Mouse (Mus musculus) embryonic facial prominence, embryonic 14.5 days (tissue): Measurements from ENCODE around the gene Casq2. TPM values are rescaled to one million over a fixed set of nuclear protein-coding genes. Genes with fewer than 3 reads are reported as not detected.
A peak's percentile ranks its signal among the peaks of the same experiment; 100 is the strongest.

Experiments
- ATAC-seq: fragments of 200-750 bp; cut with Nextera tagmentation; 2 replicates; pipeline ENCODE4 v1.8.0; 2017; ENCODE audit warnings: low read depth, moderate number of reproducible peaks, moderate TSS enrichment
- DNase-seq: peaks from one replicate; pipeline ENCODE4 v3.0.0-alpha.2; 2015; ENCODE audit warnings: low spot score
- H3K27ac ChIP-seq: fragments of 300-500 bp; sonication (generic); replicated peaks from 2 replicates; pipeline ENCODE4 v1.5.1; 2014; ENCODE audit warnings: low read depth, mild to moderate bottlenecking, low read length, moderate library complexity
- H3K27me3 ChIP-seq: fragments of 300-500 bp; sonication (generic); replicated peaks from 2 replicates; pipeline ENCODE4 v1.6.1; 2014; ENCODE audit warnings: low read length; ENCODE audit not compliant: control insufficient read depth, insufficient read depth
- H3K36me3 ChIP-seq: fragments of 300-500 bp; sonication (generic); 2 replicates; pipeline ENCODE4 v1.6.1; 2014; ENCODE audit warnings: low read length, mixed read lengths; ENCODE audit not compliant: control insufficient read depth, insufficient read depth
- H3K4me1 ChIP-seq: fragments of 300-500 bp; sonication (generic); 2 replicates; pipeline ENCODE4 v1.6.1; 2014; ENCODE audit warnings: antibody characterized with exemption, low read length; ENCODE audit not compliant: control insufficient read depth, insufficient read depth
- H3K4me2 ChIP-seq: fragments of 300-500 bp; sonication (generic); 2 replicates; pipeline ENCODE4 v1.6.1; 2014; ENCODE audit warnings: low read depth, mild to moderate bottlenecking, low read length, moderate library complexity, mixed read lengths
- H3K4me3 ChIP-seq: fragments of 300-500 bp; sonication (generic); 2 replicates; pipeline ENCODE4 v1.5.1; 2014; ENCODE audit warnings: low read depth, mild to moderate bottlenecking, low read length
- H3K9ac ChIP-seq: fragments of 300-500 bp; sonication (generic); 2 replicates; pipeline ENCODE4 v1.6.1; 2014; ENCODE audit warnings: low read depth, mild to moderate bottlenecking, low read length, moderate library complexity, mixed read lengths
- H3K9me3 ChIP-seq: fragments of 300-500 bp; sonication (generic); 2 replicates; pipeline ENCODE4 v1.6.1; 2016; ENCODE audit warnings: low read length; ENCODE audit not compliant: control insufficient read depth
- WGBS: fragments of 180-500 bp; shearing (Covaris S2); extraction: QIAGEN DNeasy Blood & Tissue Kit; methylation state at CpG from one replicate; pipeline ENCODE4 v1.1.7; 2014; 5-methylcytosine and 5-hydroxymethylcytosine counted together
- polyA plus RNA-seq: library from polyadenylated mRNA; unstranded; fragments of >200 nt; fragmentation: Nextera tagmentation; extraction: Ambion mirVana; gene quantifications from 2 replicates; pipeline ENCODE4 v1.2.1, GENCODE M21; 2014

The Casq2 gene
- polyA plus RNA-seq, 1 experiment from 2014 or later, result 199 TPM

DNA sequence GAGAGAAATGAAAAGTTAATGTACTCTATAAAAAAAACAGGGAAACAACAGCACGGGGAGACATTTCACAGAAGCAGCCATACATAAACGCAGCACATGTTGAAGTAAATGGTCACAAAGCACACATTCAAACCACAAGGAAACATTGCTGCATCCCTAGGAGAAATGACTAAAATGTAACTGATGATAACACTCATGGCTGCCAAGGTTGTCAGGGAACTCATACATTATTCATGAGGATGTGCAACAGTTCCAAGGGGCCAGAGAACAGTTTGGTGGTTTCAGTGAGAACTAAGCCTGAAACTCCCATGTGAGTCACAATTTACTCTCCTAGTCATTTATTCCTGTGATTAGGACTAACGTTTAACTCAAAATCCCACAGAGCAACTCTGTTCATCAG lies 22.0 kb downstream of the Casq2 start:
- ATAC-seq, result no peak
- Histone ChIP-seq H3K27me3 (no peaks in the 10 kb centered on the region), H3K9me3 (no peaks in the 10 kb centered on the region), H3K27ac (no peak overlapping the region), H3K36me3 (no peaks in the 10 kb centered on the region), H3K4me2 (no peak overlapping the region), H3K4me3 (no peak overlapping the region), H3K9ac (no peak overlapping the region), H3K4me1 (no peaks in the 10 kb centered on the region)
- 65% methylated on average over 3 of the region's 3 CpGs for WGBS
- peak; percentile 22 for DNase-seq

DNA sequence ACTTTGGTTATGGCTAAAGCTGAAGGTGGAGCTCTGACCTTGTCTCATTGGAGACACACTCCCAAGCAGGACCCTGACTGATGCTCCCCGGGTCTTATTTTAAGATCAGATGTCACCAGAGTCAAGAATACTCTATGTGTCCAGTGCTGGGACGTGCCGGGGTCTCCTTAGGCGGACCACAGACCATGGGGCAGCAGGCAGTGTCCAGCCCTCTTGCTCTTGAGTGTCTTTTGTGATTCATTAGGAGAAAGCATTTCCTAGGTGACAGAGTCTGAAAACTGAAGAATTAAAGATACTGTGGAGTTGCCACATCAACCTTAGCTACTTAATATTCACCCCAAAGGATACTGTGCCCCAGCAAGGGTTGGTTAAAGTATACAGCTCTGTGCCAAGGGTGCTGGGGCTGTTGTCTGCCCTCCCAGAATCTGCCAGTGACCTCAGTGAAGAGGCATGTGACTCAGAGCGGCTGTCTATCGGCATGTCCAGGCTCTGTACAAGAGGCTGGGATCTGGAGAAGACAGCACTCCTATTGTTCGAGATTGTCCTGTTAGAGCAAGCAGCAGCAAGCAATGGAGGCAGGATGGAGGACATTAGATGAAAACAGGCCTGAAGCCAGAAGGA lies 25.9 kb downstream of the Casq2 start:
- Histone ChIP-seq H3K4me3 (no peak overlapping the region), H3K9me3 (no peaks in the 10 kb centered on the region), H3K9ac (no peak overlapping the region), H3K36me3 (no peaks in the 10 kb centered on the region), H3K27ac (no peak overlapping the region), H3K4me2 (no peak overlapping the region), H3K27me3 (no peaks in the 10 kb centered on the region), H3K4me1 (no peaks in the 10 kb centered on the region)
- DNase-seq, result no peak
- no peak for ATAC-seq
- WGBS, result 69% methylated on average over 7 of the region's 7 CpGs

DNA sequence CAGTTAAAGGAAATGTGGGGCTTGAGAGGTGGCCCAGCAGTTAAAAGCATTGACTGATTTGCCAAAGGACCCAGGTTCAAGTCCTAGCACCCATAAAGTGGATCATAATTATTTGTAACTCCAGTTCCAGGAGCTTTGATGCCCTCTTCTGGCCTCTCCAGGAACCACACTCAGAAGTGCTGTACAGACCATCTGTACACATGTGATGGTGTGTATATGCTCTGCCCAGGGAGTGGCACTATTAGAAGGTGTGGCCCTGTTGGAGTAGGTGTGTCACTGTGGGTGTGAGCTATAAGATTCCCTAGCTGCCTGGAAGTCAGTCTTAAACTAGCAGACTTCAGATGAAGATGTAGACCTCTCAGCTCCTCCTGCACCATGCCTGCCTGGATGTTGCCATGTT lies 34.7 kb downstream of the Casq2 start:
- H3K27ac ChIP-seq, result no peak overlapping the region
- DNase-seq, result no peak
- H3K4me2 ChIP-seq, result no peak overlapping the region
- H3K9me3 ChIP-seq, result no peaks in the 10 kb centered on the region
- no peak overlapping the region for H3K4me3 ChIP-seq
- ATAC-seq, result no peak
- H3K36me3 ChIP-seq, result no peaks in the 10 kb centered on the region
- H3K9ac ChIP-seq, result no peak overlapping the region
- H3K27me3 ChIP-seq, result no peaks in the 10 kb centered on the region
- H3K4me1 ChIP-seq, result no peaks in the 10 kb centered on the region

DNA sequence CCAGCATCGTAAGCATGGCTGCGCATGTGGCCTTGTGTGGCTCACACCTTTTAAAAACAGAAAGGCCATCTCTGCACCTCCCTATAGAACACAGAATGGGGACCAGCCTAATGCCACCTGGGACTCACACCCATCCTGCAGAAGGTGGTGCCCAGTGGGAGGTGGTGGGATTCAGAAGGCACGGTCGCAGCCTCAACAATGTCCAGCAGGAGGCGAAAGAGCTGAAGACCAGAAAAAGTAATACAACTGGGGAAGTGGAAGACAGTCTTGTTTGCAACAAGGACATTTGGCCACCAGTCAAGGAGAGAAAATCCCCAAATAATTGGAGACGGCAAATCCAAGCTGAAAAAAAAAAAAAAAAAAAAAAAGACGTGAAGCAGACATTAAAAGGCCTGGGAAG lies 35.8 kb downstream of the Casq2 start:
- H3K27ac ChIP-seq, result no peak overlapping the region
- no peak overlapping the region for H3K9ac ChIP-seq
- H3K36me3 ChIP-seq, result no peaks in the 10 kb centered on the region

DNA sequence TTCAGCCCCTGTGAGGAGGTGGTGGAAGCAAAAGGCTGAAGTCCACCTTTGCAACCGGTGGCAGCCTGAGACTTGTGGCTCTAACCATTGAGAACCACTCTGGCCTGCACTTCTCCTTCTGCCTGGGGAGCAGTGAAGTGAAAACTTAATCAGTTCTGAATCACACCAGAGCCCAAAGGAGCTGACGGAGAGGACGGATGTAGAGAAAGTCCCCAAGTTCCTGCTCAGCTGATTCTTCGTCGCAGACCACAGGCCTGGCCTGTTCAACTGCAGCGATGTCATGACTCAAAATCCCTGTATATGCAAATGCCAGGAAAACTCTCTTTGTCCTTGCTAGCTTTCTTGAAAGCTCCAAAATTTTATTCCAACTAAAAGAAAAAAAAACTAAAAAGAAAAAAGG lies 37.4 kb downstream of the Casq2 start:
- no peak for ATAC-seq
- Histone ChIP-seq H3K36me3 (no peaks in the 10 kb centered on the region), H3K27ac (no peak overlapping the region), H3K27me3 (no peaks in the 10 kb centered on the region), H3K9ac (no peak overlapping the region), H3K9me3 (no peaks in the 10 kb centered on the region), H3K4me1 (no peaks in the 10 kb centered on the region), H3K4me3 (no peak overlapping the region), H3K4me2 (no peak overlapping the region)
- no peak for DNase-seq
- WGBS, result 83% methylated on average over 6 of the region's 6 CpGs

More for the DNA sequence above, 35.8 kb downstream of the Casq2 start:
- no peak for DNase-seq
- H3K4me2 ChIP-seq, result no peak overlapping the region
- 80% methylated on average over 6 of the region's 7 CpGs for WGBS
- H3K4me1 ChIP-seq, result no peaks in the 10 kb centered on the region
- H3K9me3 ChIP-seq, result no peaks in the 10 kb centered on the region
- ATAC-seq, result no peak
- no peaks in the 10 kb centered on the region for H3K27me3 ChIP-seq
- H3K4me3 ChIP-seq, result no peak overlapping the region

DNA sequence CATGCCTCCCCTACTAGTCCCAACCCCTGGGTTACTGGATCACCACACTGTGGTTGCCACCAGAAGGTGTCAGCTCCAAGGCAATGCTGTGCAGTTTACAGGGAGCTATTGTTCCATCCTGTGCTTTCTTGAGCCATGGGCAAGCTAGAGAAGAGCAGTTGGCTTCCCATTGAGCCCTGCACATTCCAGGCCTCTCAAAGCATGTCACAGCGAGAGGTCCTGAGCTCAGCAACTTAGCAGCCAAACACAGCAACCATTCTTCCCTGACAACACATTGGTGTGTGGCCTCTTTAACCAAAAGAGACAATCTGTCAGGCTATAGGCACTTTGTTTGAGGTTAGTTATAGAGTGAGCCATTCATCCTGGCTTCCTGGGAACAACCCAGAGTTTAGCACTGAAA lies 39.3 kb downstream of the Casq2 start:
- Histone ChIP-seq H3K4me1 (no peaks in the 10 kb centered on the region), H3K9ac (no peak overlapping the region), H3K4me3 (no peak overlapping the region), H3K4me2 (no peak overlapping the region), H3K9me3 (no peaks in the 10 kb centered on the region), H3K27ac (no peak overlapping the region), H3K27me3 (no peaks in the 10 kb centered on the region), H3K36me3 (no peaks in the 10 kb centered on the region)
- ATAC-seq, result no peak
- WGBS, result 65% methylated on average over 1 of the region's 1 CpGs
- no peak for DNase-seq

DNA sequence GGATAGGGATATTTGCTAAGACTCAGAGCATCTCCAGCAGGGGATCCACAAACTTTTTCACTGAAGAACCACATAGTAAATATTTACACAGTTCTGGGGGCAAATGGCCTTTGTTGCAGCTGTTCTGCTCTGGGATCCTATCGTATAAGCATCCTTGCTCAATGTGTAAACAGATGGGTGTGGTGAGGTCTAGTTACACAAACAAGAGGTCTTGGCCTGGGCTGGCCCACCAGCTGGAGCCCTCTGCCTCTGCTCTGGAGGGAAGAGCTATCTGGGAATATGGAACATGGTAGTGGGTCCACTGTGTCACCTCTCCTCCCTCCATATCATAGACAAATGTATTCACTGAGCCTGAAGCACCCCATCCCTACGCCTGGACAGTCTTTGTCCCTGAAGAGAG lies 40.9 kb downstream of the Casq2 start:
- no peak overlapping the region for H3K9ac ChIP-seq
- H3K36me3 ChIP-seq, result no peaks in the 10 kb centered on the region
- ATAC-seq (no peak), DNase-seq (no peak)
- H3K4me3 ChIP-seq, result no peak overlapping the region
- H3K4me2 ChIP-seq, result no peak overlapping the region
- H3K4me1 ChIP-seq, result no peaks in the 10 kb centered on the region
- no peaks in the 10 kb centered on the region for H3K27me3 ChIP-seq
- H3K9me3 ChIP-seq, result no peaks in the 10 kb centered on the region
- 76% methylated on average over 2 of the region's 2 CpGs for WGBS
- no peak overlapping the region for H3K27ac ChIP-seq

DNA sequence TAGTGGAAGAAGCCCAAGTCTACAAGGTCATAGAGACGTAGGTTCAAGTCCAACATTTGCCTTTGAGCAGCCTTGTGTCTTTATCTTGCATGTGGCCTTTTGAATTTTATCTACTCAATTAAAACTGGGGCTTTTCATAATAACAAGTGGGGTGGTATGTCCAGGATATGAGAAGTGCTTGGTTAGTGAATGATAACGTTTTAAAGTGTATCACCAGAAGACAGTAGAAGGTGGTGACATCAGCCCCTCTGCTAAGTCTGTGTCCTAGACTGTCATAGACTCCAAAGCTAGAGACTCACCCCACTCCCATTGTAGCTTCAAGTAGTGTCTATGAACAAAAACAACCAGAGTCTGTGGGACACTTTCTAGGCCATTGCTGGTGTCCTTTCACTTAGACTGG lies 42.0 kb downstream of the Casq2 start:
- H3K4me3 ChIP-seq, result no peak overlapping the region
- no peaks in the 10 kb centered on the region for H3K4me1 ChIP-seq
- ATAC-seq (no peak), DNase-seq (no peak)
- H3K9me3 ChIP-seq, result no peaks in the 10 kb centered on the region
- H3K27me3 ChIP-seq, result no peaks in the 10 kb centered on the region
- H3K27ac ChIP-seq, result no peak overlapping the region
- H3K4me2 ChIP-seq, result no peak overlapping the region
- H3K9ac ChIP-seq, result no peak overlapping the region
- WGBS, result 89% methylated on average over 2 of the region's 2 CpGs
- no peaks in the 10 kb centered on the region for H3K36me3 ChIP-seq

DNA sequence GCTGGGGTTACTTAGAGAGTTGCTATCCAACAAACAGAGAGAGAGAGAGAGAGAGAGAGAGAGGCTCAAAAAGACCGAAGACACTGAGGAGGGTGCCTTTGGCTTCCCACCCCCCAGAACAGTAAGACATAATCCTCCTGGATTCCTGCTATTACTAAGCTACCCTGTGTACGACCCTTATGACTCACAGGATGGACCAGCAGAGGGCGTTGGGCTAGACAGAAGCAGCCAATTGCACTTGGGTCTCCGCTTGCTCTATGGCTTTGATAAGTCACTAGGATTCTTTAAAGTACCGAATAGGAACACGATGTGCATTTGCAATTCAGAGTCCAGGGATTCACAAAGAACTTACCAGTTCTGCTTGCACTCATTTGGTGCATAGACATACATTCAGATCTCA lies 44.3 kb downstream of the Casq2 start:
- H3K9me3 ChIP-seq, result no peaks in the 10 kb centered on the region
- H3K36me3 ChIP-seq, result no peaks in the 10 kb centered on the region
- peaks cover 2% of the 10 kb centered on the region for H3K4me1 ChIP-seq
- no peaks in the 10 kb centered on the region for H3K27me3 ChIP-seq
- ATAC-seq, result no peak
- DNase-seq, result no peak
- no peak overlapping the region for H3K4me3 ChIP-seq
- H3K9ac ChIP-seq, result no peak overlapping the region
- no peak overlapping the region for H3K27ac ChIP-seq
- 66% methylated on average over 6 of the region's 6 CpGs for WGBS
- no peak overlapping the region for H3K4me2 ChIP-seq
